Mouse (Mus musculus): ENCODE results near the gene Gm45261. TPM values are rescaled to one million over a fixed set of nuclear protein-coding genes. Genes with fewer than 3 reads are reported as not detected.

Gene Gm45261
- polyA plus RNA-seq (2015; fragmentation: Nextera tagmentation; extraction: Ambion mirVana): not detected in 2 replicates

GRCm38 (mm10) chr1:80461348-80461747, at the start of gene Gm45261:
Gene Gm45261 (minus strand): TSS chr1:80461448.
- Histone ChIP-seq H3K4me1 (ENCODE audit: insufficient read depth, low read length) (no peaks in the 10 kb centered on the region), H3K4me2 (replicated peaks; ENCODE audit: low read depth, low read length) (no peak within 1 kb of the TSS), H3K9me3 (ENCODE audit: low read length) (no peaks in the 10 kb centered on the region), H3K27me3 (ENCODE audit: insufficient read depth, low read length) (no peaks in the 10 kb centered on the region), H3K9ac (replicated peaks; ENCODE audit: low read length) (no peak within 1 kb of the TSS), H3K36me3 (ENCODE audit: insufficient read depth, low read length) (no peaks in the 10 kb centered on the region), H3K27ac (ENCODE audit: low read length) (no peak within 1 kb of the TSS), H3K4me3 (ENCODE audit: low read length) (no peak within 1 kb of the TSS)
- 84% methylated on average over 6 of the region's 6 CpGs for WGBS
- ATAC-seq (ENCODE audit: low FRiP score, low TSS enrichment): no peak

GRCm38 (mm10) chr1:80504757-80505156, 43.5 kb upstream of the Gm45261 start:
- no peak overlapping the region for H3K9ac ChIP-seq (replicated peaks; ENCODE audit: low read length)
- H3K4me2 ChIP-seq (replicated peaks; ENCODE audit: low read depth, low read length): no peak overlapping the region
- no peak for ATAC-seq (ENCODE audit: low FRiP score, low TSS enrichment)
- 79% methylated on average over 2 of the region's 2 CpGs for WGBS
- H3K9me3 ChIP-seq (ENCODE audit: low read length): no peaks in the 10 kb centered on the region
- no peak overlapping the region for H3K4me3 ChIP-seq (ENCODE audit: low read length)
- H3K27ac ChIP-seq (ENCODE audit: low read length): no peak overlapping the region
- no peaks in the 10 kb centered on the region for H3K27me3 ChIP-seq (ENCODE audit: insufficient read depth, low read length)
- no peaks in the 10 kb centered on the region for H3K4me1 ChIP-seq (ENCODE audit: insufficient read depth, low read length)
- H3K36me3 ChIP-seq (ENCODE audit: insufficient read depth, low read length): no peaks in the 10 kb centered on the region

GRCm38 (mm10) chr1:80504081-80504480, 42.8 kb upstream of the Gm45261 start:
- no peaks in the 10 kb centered on the region for H3K9me3 ChIP-seq (ENCODE audit: low read length)
- H3K4me2 ChIP-seq (replicated peaks; ENCODE audit: low read depth, low read length): no peak overlapping the region
- H3K9ac ChIP-seq (replicated peaks; ENCODE audit: low read length): no peak overlapping the region
- no peaks in the 10 kb centered on the region for H3K4me1 ChIP-seq (ENCODE audit: insufficient read depth, low read length)
- 73% methylated on average over 4 of the region's 4 CpGs for WGBS
- H3K27ac ChIP-seq (ENCODE audit: low read length): no peak overlapping the region
- H3K4me3 ChIP-seq (ENCODE audit: low read length): no peak overlapping the region
- no peaks in the 10 kb centered on the region for H3K27me3 ChIP-seq (ENCODE audit: insufficient read depth, low read length)
- ATAC-seq (ENCODE audit: low FRiP score, low TSS enrichment): no peak
- no peaks in the 10 kb centered on the region for H3K36me3 ChIP-seq (ENCODE audit: insufficient read depth, low read length)

- 63% methylated on average over 9 of the region's 9 CpGs for WGBS
- Histone ChIP-seq H3K27me3 (ENCODE audit: insufficient read depth, low read length) (no peaks in the 10 kb centered on the region), H3K27ac (ENCODE audit: low read length) (no peak overlapping the region), H3K4me2 (replicated peaks; ENCODE audit: low read depth, low read length) (no peak overlapping the region), H3K36me3 (ENCODE audit: insufficient read depth, low read length) (no peaks in the 10 kb centered on the region), H3K4me1 (ENCODE audit: insufficient read depth, low read length) (no peaks in the 10 kb centered on the region), H3K9ac (replicated peaks; ENCODE audit: low read length) (no peak overlapping the region), H3K9me3 (ENCODE audit: low read length) (no peaks in the 10 kb centered on the region), H3K4me3 (ENCODE audit: low read length) (no peak overlapping the region)
- no peak for ATAC-seq (ENCODE audit: low FRiP score, low TSS enrichment)
Observed at GRCm38 (mm10) chr1:80502456-80503165, 41.4 kb upstream of the Gm45261 start.

GRCm38 (mm10) chr1:80499264-80499663, 38.0 kb upstream of the Gm45261 start:
- H3K27me3 ChIP-seq (ENCODE audit: insufficient read depth, low read length): no peaks in the 10 kb centered on the region
- H3K4me3 ChIP-seq (ENCODE audit: low read length): no peak overlapping the region
- no peaks in the 10 kb centered on the region for H3K9me3 ChIP-seq (ENCODE audit: low read length)
- no peak overlapping the region for H3K4me2 ChIP-seq (replicated peaks; ENCODE audit: low read depth, low read length)
- no peak for ATAC-seq (ENCODE audit: low FRiP score, low TSS enrichment)
- H3K9ac ChIP-seq (replicated peaks; ENCODE audit: low read length): no peak overlapping the region
- H3K4me1 ChIP-seq (ENCODE audit: insufficient read depth, low read length): no peaks in the 10 kb centered on the region
- no peaks in the 10 kb centered on the region for H3K36me3 ChIP-seq (ENCODE audit: insufficient read depth, low read length)
- WGBS: 70% methylated on average over 7 of the region's 7 CpGs
- no peak overlapping the region for H3K27ac ChIP-seq (ENCODE audit: low read length)

GRCm38 (mm10) chr1:80496360-80496759, 35.1 kb upstream of the Gm45261 start:
- H3K9me3 ChIP-seq (ENCODE audit: low read length): no peaks in the 10 kb centered on the region
- no peak for ATAC-seq (ENCODE audit: low FRiP score, low TSS enrichment)
- H3K4me1 ChIP-seq (ENCODE audit: insufficient read depth, low read length): no peaks in the 10 kb centered on the region
- no peak overlapping the region for H3K4me2 ChIP-seq (replicated peaks; ENCODE audit: low read depth, low read length)
- no peaks in the 10 kb centered on the region for H3K27me3 ChIP-seq (ENCODE audit: insufficient read depth, low read length)
- H3K9ac ChIP-seq (replicated peaks; ENCODE audit: low read length): no peak overlapping the region
- H3K36me3 ChIP-seq (ENCODE audit: insufficient read depth, low read length): no peaks in the 10 kb centered on the region
- H3K27ac ChIP-seq (ENCODE audit: low read length): no peak overlapping the region
- no peak overlapping the region for H3K4me3 ChIP-seq (ENCODE audit: low read length)
- WGBS: 90% methylated on average over 4 of the region's 4 CpGs

GRCm38 (mm10) chr1:80483419-80483818, 22.2 kb upstream of the Gm45261 start:
- no peak overlapping the region for H3K4me3 ChIP-seq (ENCODE audit: low read length)
- WGBS: 74% methylated on average over 5 of the region's 5 CpGs
- H3K4me1 ChIP-seq (ENCODE audit: insufficient read depth, low read length): no peaks in the 10 kb centered on the region
- H3K9ac ChIP-seq (replicated peaks; ENCODE audit: low read length): no peak overlapping the region
- no peaks in the 10 kb centered on the region for H3K36me3 ChIP-seq (ENCODE audit: insufficient read depth, low read length)
- ATAC-seq (ENCODE audit: low FRiP score, low TSS enrichment): no peak
- no peak overlapping the region for H3K4me2 ChIP-seq (replicated peaks; ENCODE audit: low read depth, low read length)
- no peaks in the 10 kb centered on the region for H3K27me3 ChIP-seq (ENCODE audit: insufficient read depth, low read length)
- H3K27ac ChIP-seq (ENCODE audit: low read length): no peak overlapping the region
- no peaks in the 10 kb centered on the region for H3K9me3 ChIP-seq (ENCODE audit: low read length)

- 76% methylated on average over 1 of the region's 1 CpGs for WGBS
- Histone ChIP-seq H3K9me3 (ENCODE audit: low read length) (no peaks in the 10 kb centered on the region), H3K27me3 (ENCODE audit: insufficient read depth, low read length) (no peaks in the 10 kb centered on the region), H3K4me3 (ENCODE audit: low read length) (no peak overlapping the region), H3K4me1 (ENCODE audit: insufficient read depth, low read length) (no peaks in the 10 kb centered on the region), H3K9ac (replicated peaks; ENCODE audit: low read length) (no peak overlapping the region), H3K36me3 (ENCODE audit: insufficient read depth, low read length) (no peaks in the 10 kb centered on the region), H3K27ac (ENCODE audit: low read length) (no peak overlapping the region), H3K4me2 (replicated peaks; ENCODE audit: low read depth, low read length) (no peak overlapping the region)
- ATAC-seq (ENCODE audit: low FRiP score, low TSS enrichment): no peak
Observed at GRCm38 (mm10) chr1:80474942-80475341, 13.7 kb upstream of the Gm45261 start.

GRCm38 (mm10) chr1:80472395-80472794, 11.1 kb upstream of the Gm45261 start:
- no peak overlapping the region for H3K9ac ChIP-seq (replicated peaks; ENCODE audit: low read length)
- H3K4me1 ChIP-seq (ENCODE audit: insufficient read depth, low read length): no peaks in the 10 kb centered on the region
- ATAC-seq (ENCODE audit: low FRiP score, low TSS enrichment): no peak
- H3K4me3 ChIP-seq (ENCODE audit: low read length): no peak overlapping the region
- H3K27me3 ChIP-seq (ENCODE audit: insufficient read depth, low read length): no peaks in the 10 kb centered on the region
- no peaks in the 10 kb centered on the region for H3K9me3 ChIP-seq (ENCODE audit: low read length)
- 90% methylated on average over 1 of the region's 1 CpGs for WGBS
- H3K36me3 ChIP-seq (ENCODE audit: insufficient read depth, low read length): no peaks in the 10 kb centered on the region
- no peak overlapping the region for H3K27ac ChIP-seq (ENCODE audit: low read length)
- H3K4me2 ChIP-seq (replicated peaks; ENCODE audit: low read depth, low read length): no peak overlapping the region

- 82% methylated on average over 1 of the region's 1 CpGs for WGBS
- ATAC-seq (ENCODE audit: low FRiP score, low TSS enrichment): no peak
- H3K27me3 ChIP-seq (ENCODE audit: insufficient read depth, low read length): no peaks in the 10 kb centered on the region
- H3K27ac ChIP-seq (ENCODE audit: low read length): no peak overlapping the region
- H3K36me3 ChIP-seq (ENCODE audit: insufficient read depth, low read length): no peaks in the 10 kb centered on the region
- no peak overlapping the region for H3K9ac ChIP-seq (replicated peaks; ENCODE audit: low read length)
- no peaks in the 10 kb centered on the region for H3K9me3 ChIP-seq (ENCODE audit: low read length)
- H3K4me2 ChIP-seq (replicated peaks; ENCODE audit: low read depth, low read length): no peak overlapping the region
- H3K4me3 ChIP-seq (ENCODE audit: low read length): no peak overlapping the region
- H3K4me1 ChIP-seq (ENCODE audit: insufficient read depth, low read length): no peaks in the 10 kb centered on the region
Observed at GRCm38 (mm10) chr1:80459923-80460322, 1.3 kb downstream of the Gm45261 start.
